Mouse (Mus musculus): ENCODE data around the gene Cog2. TPM values are rescaled to one million over a fixed set of nuclear protein-coding genes. Genes with fewer than 3 reads are reported as not detected.

Cog2 gene
- 28.4 and 30.4 TPM in 2 replicates for polyA plus RNA-seq (2016; fragmentation: Nextera tagmentation; extraction: Ambion mirVana)

DNA sequence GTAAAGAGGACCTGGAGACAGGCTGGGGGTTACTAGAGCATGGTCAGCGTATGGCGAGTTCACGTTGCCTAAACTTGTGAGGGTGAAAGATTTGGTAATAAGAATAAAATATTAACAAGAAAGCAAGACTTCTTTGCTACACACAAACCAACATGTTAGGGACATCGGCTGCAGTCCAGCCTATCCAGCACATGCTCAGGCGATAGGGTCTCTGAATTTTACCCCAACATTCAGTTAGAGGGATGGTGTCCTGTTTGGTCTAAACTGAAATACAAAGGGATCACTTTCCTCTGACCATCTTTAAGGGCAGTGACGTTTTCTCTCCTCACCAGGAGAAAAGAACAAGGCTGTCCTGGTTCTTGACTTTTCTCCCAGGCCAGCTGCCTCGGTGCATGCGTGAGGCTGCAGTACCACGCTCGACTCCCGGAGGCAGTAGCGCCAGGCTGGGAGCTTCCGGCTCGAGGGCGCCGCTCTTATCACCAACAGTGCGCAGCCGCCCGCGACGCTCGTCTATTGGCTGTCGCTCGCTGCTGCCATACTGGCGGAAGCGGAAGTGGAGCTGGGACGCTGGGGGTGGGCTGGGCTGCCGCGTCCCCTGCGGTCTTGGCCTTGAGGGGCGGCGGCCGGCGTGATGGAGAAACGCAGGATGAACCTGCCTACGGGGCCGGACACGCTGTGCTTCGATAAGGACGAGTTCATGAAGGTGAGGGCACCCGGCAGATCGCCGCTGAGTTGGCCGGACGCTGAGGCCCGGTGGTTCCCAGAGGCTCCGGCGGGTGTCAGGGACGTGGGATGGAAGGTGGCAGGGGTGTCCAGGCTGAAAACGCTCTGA lies at the start of gene Cog2:
Cog2 (plus strand) TSS at position 519 of the 832 bp plus-strand sequence.
- no peaks in the 10 kb centered on the region for H3K9me3 ChIP-seq
- H3K27ac ChIP-seq: peak within 1 kb of the TSS; percentile 84
- H3K36me3 ChIP-seq: peaks cover 5% of the 10 kb centered on the region

GRCm38 (mm10) chr8:124475690-124476089 lies 44.9 kb upstream of the Cog2 start:
- no peak for DNase-seq (ENCODE audit: low spot score)
- H3K4me1 ChIP-seq: no peaks in the 10 kb centered on the region
- H3K4me3 ChIP-seq: no peak overlapping the region
- H3K27ac ChIP-seq: no peak overlapping the region
- no peaks in the 10 kb centered on the region for H3K36me3 ChIP-seq
- no peaks in the 10 kb centered on the region for H3K27me3 ChIP-seq (ENCODE audit: insufficient read depth, poor library complexity, severe bottlenecking)
- WGBS: 73% methylated on average over 5 of the region's 5 CpGs
- H3K9me3 ChIP-seq: no peaks in the 10 kb centered on the region

More for the DNA sequence above, at the start of gene Cog2:
- H3K27me3 ChIP-seq (ENCODE audit: insufficient read depth, poor library complexity, severe bottlenecking): 0 out of 2 replicates have a peak, but pooled peaks cover 6% of the 10 kb centered on the region
- DNase-seq (ENCODE audit: low spot score): peak; percentile 95
- H3K4me3 ChIP-seq: peak within 1 kb of the TSS; percentile 90
- 10% methylated on average over 49 of the region's 50 CpGs for WGBS
- H3K4me1 ChIP-seq: peaks cover 22% of the 10 kb centered on the region

GRCm38 (mm10) chr8:124476701-124477100 lies 43.9 kb upstream of the Cog2 start:
- Histone ChIP-seq H3K27ac (no peak overlapping the region), H3K36me3 (no peaks in the 10 kb centered on the region), H3K27me3 (ENCODE audit: insufficient read depth, poor library complexity, severe bottlenecking) (no peaks in the 10 kb centered on the region), H3K4me1 (no peaks in the 10 kb centered on the region), H3K9me3 (no peaks in the 10 kb centered on the region), H3K4me3 (no peak overlapping the region)
- WGBS: 76% methylated on average over 9 of the region's 9 CpGs
- DNase-seq (ENCODE audit: low spot score): no peak

- 74% methylated on average over 3 of the region's 3 CpGs for WGBS
- H3K9me3 ChIP-seq: no peaks in the 10 kb centered on the region
Observed at GRCm38 (mm10) chr8:124479251-124479650, 41.3 kb upstream of the Cog2 start.

DNA sequence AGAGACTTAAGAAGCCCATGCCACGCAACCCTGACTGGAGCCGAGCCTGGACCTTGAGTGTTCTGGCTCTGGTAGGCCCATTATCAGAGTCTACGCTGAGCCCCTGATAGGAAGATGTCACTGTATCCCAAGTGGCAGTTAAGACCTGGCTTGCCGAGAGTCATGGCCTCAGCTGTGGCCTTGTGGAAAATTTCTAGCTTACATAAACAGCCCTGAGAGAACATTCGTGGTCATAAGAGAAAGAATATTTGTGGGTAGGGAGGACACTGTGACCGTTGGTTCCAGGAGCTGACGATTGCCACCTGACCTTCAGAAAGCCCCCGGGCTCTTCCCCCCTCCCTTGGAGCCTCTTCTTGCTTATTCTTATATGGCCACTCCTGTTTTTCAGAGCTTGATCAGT lies 40.2 kb upstream of the Cog2 start:
- no peaks in the 10 kb centered on the region for H3K27me3 ChIP-seq (ENCODE audit: insufficient read depth, poor library complexity, severe bottlenecking)
- no peaks in the 10 kb centered on the region for H3K36me3 ChIP-seq
- H3K4me3 ChIP-seq: no peak overlapping the region
- DNase-seq (ENCODE audit: low spot score): no peak
- WGBS: 70% methylated on average over 8 of the region's 8 CpGs
- H3K4me1 ChIP-seq: no peaks in the 10 kb centered on the region
- H3K9me3 ChIP-seq: no peaks in the 10 kb centered on the region
- H3K27ac ChIP-seq: no peak overlapping the region

More at GRCm38 (mm10) chr8:124479251-124479650, 41.3 kb upstream of the Cog2 start:
- no peaks in the 10 kb centered on the region for H3K36me3 ChIP-seq
- H3K27me3 ChIP-seq (ENCODE audit: insufficient read depth, poor library complexity, severe bottlenecking): no peaks in the 10 kb centered on the region
- H3K27ac ChIP-seq: no peak overlapping the region
- no peaks in the 10 kb centered on the region for H3K4me1 ChIP-seq
- no peak overlapping the region for H3K4me3 ChIP-seq
- DNase-seq (ENCODE audit: low spot score): no peak

GRCm38 (mm10) chr8:124482790-124483189 lies 37.8 kb upstream of the Cog2 start:
- H3K9me3 ChIP-seq: no peaks in the 10 kb centered on the region
- no peak for DNase-seq (ENCODE audit: low spot score)
- H3K36me3 ChIP-seq: no peaks in the 10 kb centered on the region
- 82% methylated on average over 2 of the region's 2 CpGs for WGBS
- H3K4me3 ChIP-seq: no peak overlapping the region
- H3K27ac ChIP-seq: no peak overlapping the region
- H3K4me1 ChIP-seq: no peaks in the 10 kb centered on the region
- no peaks in the 10 kb centered on the region for H3K27me3 ChIP-seq (ENCODE audit: insufficient read depth, poor library complexity, severe bottlenecking)

DNA sequence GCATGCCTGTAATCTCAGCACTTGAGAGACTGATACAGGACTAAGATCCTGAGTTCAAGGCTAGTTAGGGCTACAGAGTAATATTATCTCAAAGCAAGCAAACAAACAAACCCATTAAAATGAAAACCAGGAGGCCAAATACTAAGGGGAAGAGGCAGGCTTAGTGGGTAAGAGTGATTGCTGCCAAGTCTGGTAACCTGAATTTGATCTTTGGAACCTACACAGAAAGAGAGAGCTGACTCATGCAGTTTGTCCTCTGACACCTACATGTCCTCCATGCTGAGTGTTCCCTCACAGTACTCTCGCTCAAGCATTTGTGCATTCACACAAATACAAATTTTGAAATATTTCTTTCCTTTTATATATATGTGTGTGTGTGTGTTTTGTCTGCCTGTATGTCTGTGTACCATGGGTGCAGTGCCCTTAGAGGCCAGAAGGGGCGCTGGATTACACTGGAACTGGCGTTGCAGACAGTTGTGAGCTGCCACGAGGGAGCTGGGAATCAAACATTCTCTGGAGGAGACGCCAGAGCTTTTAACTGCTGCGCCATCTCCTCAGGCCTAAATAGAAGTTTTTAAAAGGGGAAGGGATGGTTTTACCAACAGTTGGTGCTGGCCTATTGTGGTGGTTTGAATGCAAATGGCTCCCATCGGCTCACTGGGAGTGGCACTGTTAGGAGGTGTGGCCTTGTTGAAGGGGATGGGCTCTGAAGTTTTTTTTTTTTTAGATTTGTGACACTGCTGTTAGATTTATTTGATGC lies 37.0 kb upstream of the Cog2 start:
- H3K9me3 ChIP-seq: no peaks in the 10 kb centered on the region
- no peaks in the 10 kb centered on the region for H3K36me3 ChIP-seq
- H3K4me3 ChIP-seq: no peak overlapping the region
- no peak for DNase-seq (ENCODE audit: low spot score)
- WGBS: 69% methylated on average over 7 of the region's 7 CpGs
- H3K4me1 ChIP-seq: no peaks in the 10 kb centered on the region
- H3K27ac ChIP-seq: no peak overlapping the region
- no peaks in the 10 kb centered on the region for H3K27me3 ChIP-seq (ENCODE audit: insufficient read depth, poor library complexity, severe bottlenecking)

DNA sequence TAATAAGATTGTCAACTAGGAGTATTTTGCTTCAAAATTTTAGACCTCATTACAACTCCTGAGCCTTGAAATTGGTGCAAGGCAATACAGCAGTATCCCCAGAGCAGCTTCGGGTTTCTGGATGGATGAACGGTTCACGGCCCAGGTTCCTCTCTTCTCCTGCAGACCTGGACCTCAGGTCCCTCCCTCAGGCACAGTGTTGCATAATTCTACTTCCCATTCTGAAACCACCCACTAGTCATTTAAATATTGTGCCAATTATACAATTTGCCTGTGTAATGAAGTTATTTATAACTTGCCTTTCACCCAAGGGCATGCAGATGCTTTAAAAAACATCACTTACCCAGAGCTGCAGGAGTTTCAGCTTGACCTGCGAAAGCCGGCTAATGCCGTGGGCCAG lies 31.3 kb upstream of the Cog2 start:
- H3K27me3 ChIP-seq (ENCODE audit: insufficient read depth, poor library complexity, severe bottlenecking): no peaks in the 10 kb centered on the region
- H3K27ac ChIP-seq: no peak overlapping the region
- no peak overlapping the region for H3K4me3 ChIP-seq
- 91% methylated on average over 6 of the region's 6 CpGs for WGBS
- DNase-seq (ENCODE audit: low spot score): no peak
- no peaks in the 10 kb centered on the region for H3K4me1 ChIP-seq
- no peaks in the 10 kb centered on the region for H3K9me3 ChIP-seq
- no peaks in the 10 kb centered on the region for H3K36me3 ChIP-seq

DNA sequence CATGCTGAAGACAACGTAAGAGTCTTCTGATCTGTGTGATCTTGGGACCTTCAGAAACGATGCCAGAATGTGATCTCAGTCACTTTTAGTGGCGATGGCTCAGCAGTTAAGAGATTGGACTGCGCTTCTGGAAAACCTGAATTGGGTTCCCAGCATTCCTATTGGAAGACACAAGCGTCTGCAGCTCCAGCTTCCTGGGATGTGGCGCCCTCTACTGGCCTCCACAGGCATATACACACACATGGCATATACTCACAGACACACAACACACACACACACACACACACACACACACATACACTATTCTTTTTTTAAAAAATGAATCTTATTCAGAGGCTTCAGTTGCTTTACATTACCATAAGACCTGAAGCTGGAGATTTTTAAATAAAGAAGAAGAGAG lies 30.8 kb upstream of the Cog2 start:
- DNase-seq (ENCODE audit: low spot score): no peak
- Histone ChIP-seq H3K36me3 (no peaks in the 10 kb centered on the region), H3K4me3 (no peak overlapping the region), H3K4me1 (no peaks in the 10 kb centered on the region), H3K9me3 (no peaks in the 10 kb centered on the region), H3K27ac (no peak overlapping the region), H3K27me3 (ENCODE audit: insufficient read depth, poor library complexity, severe bottlenecking) (no peaks in the 10 kb centered on the region)
- 83% methylated on average over 6 of the region's 6 CpGs for WGBS

DNA sequence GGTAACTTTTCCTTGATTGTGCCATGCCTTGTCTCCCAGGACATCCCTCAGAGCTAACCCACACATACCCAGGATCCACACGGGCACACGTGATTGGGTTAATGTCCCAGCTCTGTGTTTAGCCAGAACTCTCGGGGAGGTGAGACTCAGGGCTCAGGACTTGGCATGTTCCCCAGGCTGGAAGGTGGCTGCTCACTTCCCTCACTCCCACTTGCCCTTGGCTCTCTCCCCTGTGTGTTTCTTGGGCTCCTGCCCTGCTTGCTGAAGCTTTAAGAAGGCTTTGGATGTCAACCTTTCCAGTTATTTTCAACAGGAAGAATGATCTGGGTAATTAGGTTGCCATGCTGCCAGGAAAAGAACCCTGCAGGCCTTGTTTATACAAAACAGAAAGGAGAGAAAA lies 26.2 kb upstream of the Cog2 start:
- H3K4me1 ChIP-seq: no peaks in the 10 kb centered on the region
- 0 out of 2 replicates have a peak, but pooled peaks cover 4% of the 10 kb centered on the region for H3K27me3 ChIP-seq (ENCODE audit: insufficient read depth, poor library complexity, severe bottlenecking)
- no peak overlapping the region for H3K4me3 ChIP-seq
- no peaks in the 10 kb centered on the region for H3K36me3 ChIP-seq
- WGBS: 70% methylated on average over 3 of the region's 3 CpGs
- H3K27ac ChIP-seq: no peak overlapping the region
- H3K9me3 ChIP-seq: no peaks in the 10 kb centered on the region
- no peak for DNase-seq (ENCODE audit: low spot score)

- Histone ChIP-seq H3K27ac (no peak overlapping the region), H3K4me1 (no peaks in the 10 kb centered on the region), H3K4me3 (no peak overlapping the region), H3K9me3 (no peaks in the 10 kb centered on the region), H3K27me3 (ENCODE audit: insufficient read depth, poor library complexity, severe bottlenecking) (0 out of 2 replicates have a peak, but pooled peaks cover 4% of the 10 kb centered on the region), H3K36me3 (no peaks in the 10 kb centered on the region)
- WGBS: 82% methylated on average over 15 of the region's 15 CpGs
- no peak for DNase-seq (ENCODE audit: low spot score)
Observed at GRCm38 (mm10) chr8:124494955-124495354, 25.6 kb upstream of the Cog2 start.

DNA sequence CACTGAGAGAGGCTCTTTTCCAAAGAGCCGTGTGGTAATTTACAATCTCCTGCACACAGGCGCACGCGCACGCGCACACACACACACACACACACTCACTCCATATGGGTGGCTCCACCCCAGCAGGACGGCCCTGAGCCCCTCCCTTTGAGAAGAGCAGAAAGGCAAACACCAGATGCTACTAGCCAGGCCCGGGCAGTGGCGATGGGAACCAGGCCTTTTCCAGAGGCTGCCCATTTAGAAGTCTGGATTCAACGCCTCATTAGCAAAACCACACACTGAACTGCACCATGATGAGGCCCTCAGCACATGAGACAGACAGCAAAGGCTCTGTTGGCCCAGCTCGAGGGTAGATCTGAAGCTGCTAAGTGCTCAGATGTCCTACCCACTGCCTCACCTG lies 24.9 kb upstream of the Cog2 start:
- Histone ChIP-seq H3K36me3 (no peaks in the 10 kb centered on the region), H3K27me3 (ENCODE audit: insufficient read depth, poor library complexity, severe bottlenecking) (0 out of 2 replicates have a peak, but pooled peaks cover 4% of the 10 kb centered on the region), H3K4me3 (no peak overlapping the region), H3K4me1 (no peaks in the 10 kb centered on the region), H3K9me3 (no peaks in the 10 kb centered on the region), H3K27ac (no peak overlapping the region)
- WGBS: 80% methylated on average over 11 of the region's 11 CpGs
- DNase-seq (ENCODE audit: low spot score): no peak

DNA sequence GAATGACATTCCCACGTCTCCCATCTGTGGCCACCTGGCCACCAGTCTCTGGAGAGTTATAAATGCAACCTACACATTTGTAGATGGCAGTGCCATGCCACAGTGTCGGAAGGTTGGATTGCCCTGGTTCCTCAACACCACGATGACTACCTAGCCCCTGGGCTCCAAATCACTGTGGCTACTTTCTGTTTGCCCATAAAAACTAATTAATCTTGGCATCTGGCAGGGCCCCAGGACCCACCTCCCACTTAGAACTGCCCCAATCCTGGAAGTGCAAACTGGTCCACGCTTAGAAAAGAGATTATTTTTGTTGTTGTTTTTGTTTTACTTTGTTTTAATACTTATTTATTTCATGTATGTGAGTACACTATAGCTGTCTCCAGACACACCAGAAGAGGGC lies 24.3 kb upstream of the Cog2 start:
- no peaks in the 10 kb centered on the region for H3K4me1 ChIP-seq
- H3K27ac ChIP-seq: no peak overlapping the region
- 81% methylated on average over 4 of the region's 4 CpGs for WGBS
- H3K36me3 ChIP-seq: no peaks in the 10 kb centered on the region
- H3K4me3 ChIP-seq: no peak overlapping the region
- H3K9me3 ChIP-seq: no peaks in the 10 kb centered on the region
- no peak for DNase-seq (ENCODE audit: low spot score)
- 0 out of 2 replicates have a peak, but pooled peaks cover 4% of the 10 kb centered on the region for H3K27me3 ChIP-seq (ENCODE audit: insufficient read depth, poor library complexity, severe bottlenecking)
